16 mouse cellular contexts compared by ENCODE assay signal in the genomic region with DNA sequence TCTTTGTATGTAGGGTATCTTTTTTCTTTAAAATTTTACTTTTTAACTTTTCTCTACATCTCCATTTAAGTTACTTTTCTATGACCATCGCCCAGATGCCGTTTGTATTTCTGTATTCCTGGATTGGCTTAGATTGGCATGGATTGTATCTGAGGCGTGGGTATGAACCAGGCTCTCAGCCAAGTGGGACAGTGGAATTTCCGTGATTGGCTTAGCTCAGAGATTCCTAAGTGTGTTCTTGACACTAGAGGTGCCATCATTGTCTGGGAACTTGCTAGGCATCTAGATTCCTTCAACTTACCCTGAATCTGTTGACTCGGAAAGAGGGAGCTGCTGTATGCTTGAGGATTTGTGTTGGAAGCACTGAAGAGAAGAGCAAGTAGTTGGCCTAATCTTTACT. TPM values are rescaled to one million over a fixed set of nuclear protein-coding genes. Genes with fewer than 3 reads are reported as not detected.
A peak's percentile ranks its signal among the peaks of the same experiment; 100 is the strongest.
DNase-seq lines count a peak whose midpoint lies in the region.
"Had no signal": no experiment of that assay in that cellular context is flagged by ENCODE, and none has a peak within 500 bp of the region (broad histone marks: within the 10 kb centered on the region; RNA-seq: fewer than 3 reads in every experiment).

No protein-coding gene starts in this region.

- DNase-seq in cerebellum, postnatal 25 days, result peak; percentile 34 to 56
- DNase-seq in cerebellum, adult 11 months, result no peak
- DNase-seq in heart, adult 11 months, result peak; percentile 53
- DNase-seq in heart, postnatal 14 days, result no peak
- DNase-seq in thymus, postnatal 14 days, result peak; percentile 1
- DNase-seq in thymus, postnatal 10 days (ENCODE audit: low spot score in 2 of 2), result no peak
- DNase-seq in kidney, adult 8-10 months, result no peak
- DNase-seq: adrenal gland, adult 8-10 months; B cell, adult 2 months; gastrocnemius, postnatal 10 days; kidney, adult 9 months; kidney, postnatal 25 days; liver, embryonic 13.5 days; lung, adult 2 months; lung, postnatal 14 days; thymus, adult 18-20 months had no signal

- intact Hi-C loops in heart, postnatal 14 days (cut with DNase I), result no loop called here

RNA-seq across cellular contexts. Expression of gene Slain1, which starts 5.4 kb away (rescaled TPM):
- total RNA-seq in heart, postnatal 14 days (2021), result under 1 TPM; 0.17 to 0.68 TPM

Comparison
In these comparisons a context has a peak if more than half of its experiments do, and no peak if none do; other contexts are left out.
1. DNase-seq: peak in cerebellum, postnatal 25 days (2 of 2), heart, adult 11 months (single experiment) and thymus, postnatal 14 days (single experiment); none in cerebellum, adult 11 months (single experiment), heart, postnatal 14 days (0 of 2), thymus, postnatal 10 days (0 of 2) and kidney, adult 8-10 months (0 of 2).